Mouse (Mus musculus): ENCODE measurements at regions not wholly inside any gene's neighbourhood (a gene's known extent, or its start where the extent isn't known, plus 50 kb on each side); places are given as distances from the start of the nearest gene placed in this dataset.

DNA sequence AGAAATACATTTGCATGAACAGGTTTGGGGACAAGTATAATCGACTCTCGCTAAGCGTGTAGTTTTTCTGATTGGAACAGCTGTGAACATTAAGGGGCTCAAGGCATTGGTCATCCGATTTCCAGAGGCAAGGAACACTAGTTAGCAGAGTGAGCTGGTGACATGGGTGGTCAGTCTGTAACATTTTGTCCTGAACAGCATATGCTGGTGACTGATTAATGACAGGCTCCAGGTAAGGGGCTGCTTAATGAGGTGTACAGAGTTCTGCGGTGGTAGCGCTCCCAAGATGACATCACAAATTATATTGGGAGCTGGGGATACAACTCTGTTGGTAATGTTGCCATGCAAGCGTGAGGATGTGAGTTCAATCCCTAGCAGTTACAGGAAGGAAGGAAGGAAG is 266.3 kb upstream of the Castor2 start:
- H3K4me3 ChIP-seq, result no peak overlapping the region
- no peak overlapping the region for H3K27ac ChIP-seq
- no peak for DNase-seq
- no peak for TF ChIP-seq CTCF (IDR thresholded peaks at IDR 0.05)
- intact Hi-C loops (cut with DNase I), result no loop called here

DNA sequence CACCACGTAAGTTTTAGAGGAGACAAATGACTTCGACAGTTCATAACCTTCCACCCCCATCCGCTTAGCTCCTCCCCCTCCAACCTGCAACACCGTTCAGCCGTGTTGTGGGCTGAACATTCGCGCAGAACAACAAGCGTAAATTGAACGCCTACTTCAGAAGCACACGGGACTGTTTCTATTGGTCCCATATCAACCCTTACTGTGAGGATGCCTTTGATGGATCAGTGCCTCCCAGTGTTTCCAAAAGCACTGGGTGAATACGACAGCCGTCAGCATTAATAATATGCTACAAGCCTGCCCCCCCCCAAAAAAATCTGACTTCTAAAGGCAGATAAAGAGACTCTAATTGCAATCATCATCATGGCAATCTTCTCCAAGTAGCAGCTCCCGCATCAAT is 271.3 kb upstream of the Castor2 start:
- intact Hi-C loops (cut with DNase I), result no loop called here
- Histone ChIP-seq H3K27ac (no peak overlapping the region), H3K4me3 (no peak overlapping the region)
- no peak for TF ChIP-seq CTCF (IDR thresholded peaks at IDR 0.05)
- no peak for DNase-seq

DNA sequence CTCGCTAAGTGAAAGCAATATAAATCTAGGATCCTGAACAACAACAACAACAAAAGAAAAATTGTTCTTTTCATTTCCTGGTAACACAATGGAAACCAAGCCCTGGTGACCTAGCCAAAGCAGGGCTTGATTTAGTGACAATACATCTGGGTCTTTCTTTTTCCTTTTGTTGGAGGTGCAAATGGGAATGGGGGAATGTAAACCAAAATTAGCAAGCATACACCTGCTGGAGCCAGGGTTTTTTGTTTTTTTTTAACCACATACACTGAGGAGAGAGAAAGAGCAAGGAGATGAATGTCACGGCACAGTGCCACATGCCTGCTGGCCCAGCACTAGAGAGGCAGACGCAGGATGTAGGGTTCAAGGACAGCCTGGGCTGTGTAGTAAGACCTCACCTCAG is 275.6 kb upstream of the Castor2 start:
- H3K4me3 ChIP-seq, result no peak overlapping the region
- TF ChIP-seq CTCF (IDR thresholded peaks at IDR 0.05), result no peak

DNA sequence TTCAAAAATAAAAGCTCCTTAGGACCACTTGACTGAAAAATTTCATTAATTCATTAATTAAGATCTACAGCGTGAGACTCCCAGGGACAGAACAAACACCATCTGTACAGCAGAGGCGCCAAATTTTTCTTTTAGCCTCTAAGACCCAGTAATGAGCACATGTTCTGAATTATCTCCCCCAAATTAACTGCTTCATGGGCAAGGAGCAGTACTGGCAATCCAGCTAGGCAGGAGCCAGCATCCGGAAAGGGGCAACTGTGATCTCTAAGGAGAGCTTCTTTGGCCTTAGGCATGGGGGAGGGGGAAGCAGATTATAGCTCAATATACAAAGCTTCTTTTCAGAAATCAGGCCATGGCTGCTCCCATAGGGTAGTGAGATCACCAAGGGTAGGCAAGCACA is 278.2 kb upstream of the Castor2 start:
- Histone ChIP-seq H3K27ac (no peak overlapping the region), H3K4me3 (no peak overlapping the region)
- TF ChIP-seq CTCF (IDR thresholded peaks at IDR 0.05), result no peak
- no peak for DNase-seq
- intact Hi-C loops (cut with DNase I), result no loop called here

More for the DNA sequence above, 275.6 kb upstream of the Castor2 start:
- no peak overlapping the region for H3K27ac ChIP-seq
- DNase-seq, result no peak
- intact Hi-C loops (cut with DNase I), result no loop called here

DNA sequence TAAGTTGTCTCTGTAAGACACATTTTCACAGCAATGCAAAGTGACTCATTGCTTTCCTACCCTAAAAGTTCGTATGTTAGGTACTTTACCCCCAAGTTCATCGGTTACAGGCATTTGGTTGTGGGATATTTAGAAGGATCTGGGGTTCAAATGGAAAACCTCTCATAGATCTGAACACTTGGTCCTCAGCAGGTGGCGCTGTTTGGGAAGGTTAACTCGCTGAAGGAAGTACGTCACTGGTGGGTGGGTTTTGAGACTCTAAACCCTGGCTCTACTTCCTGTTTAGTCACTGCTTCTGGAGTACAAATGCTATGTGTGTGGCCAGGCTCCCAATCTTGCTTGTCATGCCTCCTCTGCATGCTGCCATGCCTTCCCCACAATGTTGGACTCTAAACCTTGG is 284.0 kb upstream of the Castor2 start:
- TF ChIP-seq CTCF (IDR thresholded peaks at IDR 0.05), result peak; percentile 37
- intact Hi-C loops (cut with DNase I), result loop anchor here (5.0 to 10.0 kb wide), 2 partner anchors 189 to 247 kb away; no protein-coding TSS in a partner anchor
- Histone ChIP-seq H3K27ac (no peak overlapping the region), H3K4me3 (no peak overlapping the region)
- DNase-seq, result no peak

DNA sequence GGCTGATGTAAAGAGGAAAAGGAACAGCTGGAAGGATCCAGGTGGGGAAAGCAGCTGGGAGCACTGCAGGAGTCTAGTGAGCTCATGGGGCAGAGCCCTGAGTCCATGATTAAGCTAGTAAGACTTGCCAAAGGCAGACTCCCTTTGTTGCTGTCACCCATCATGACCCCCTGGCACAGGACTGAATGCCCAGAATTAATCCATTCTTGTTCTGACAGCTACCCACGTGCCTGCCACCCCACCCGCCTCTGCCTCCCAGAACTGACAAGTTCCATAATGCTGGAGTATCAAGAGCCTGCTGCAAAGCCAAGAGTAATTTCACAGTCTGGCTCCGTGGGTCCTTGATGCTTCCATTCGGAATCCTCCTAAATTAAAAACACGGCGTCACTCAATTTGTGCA is 285.1 kb upstream of the Castor2 start:
- DNase-seq, result no peak
- intact Hi-C loops (cut with DNase I), result loop anchor here (10.0 kb wide), 1 partner anchor 190 kb away; no protein-coding TSS in a partner anchor
- Histone ChIP-seq H3K27ac (no peak overlapping the region), H3K4me3 (no peak overlapping the region)
- TF ChIP-seq CTCF (IDR thresholded peaks at IDR 0.05), result no peak

DNA sequence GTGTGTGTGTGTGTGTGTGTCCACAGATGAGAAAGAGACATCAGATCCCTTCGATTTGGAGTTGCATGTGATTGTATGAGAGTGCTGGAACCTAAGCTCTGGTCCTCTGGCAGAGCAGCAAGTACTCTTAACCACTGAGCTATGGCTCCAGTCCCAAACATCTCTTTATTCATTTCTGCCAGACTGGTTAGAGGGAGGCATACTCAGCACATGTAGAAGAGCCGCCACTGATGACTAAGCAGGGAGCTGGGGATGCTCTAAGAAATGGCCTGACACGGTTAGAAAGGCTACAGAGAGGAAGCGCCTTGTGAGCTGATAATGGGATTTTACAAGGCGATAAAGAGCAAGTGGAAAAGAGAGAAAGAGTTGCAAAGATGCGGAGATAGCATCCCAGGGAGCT is 287.3 kb upstream of the Castor2 start:
- DNase-seq, result no peak
- intact Hi-C loops (cut with DNase I), result loop anchor here (10.0 kb wide), 1 partner anchor 193 kb away; no protein-coding TSS in a partner anchor
- Histone ChIP-seq H3K4me3 (no peak overlapping the region), H3K27ac (no peak overlapping the region)
- no peak for TF ChIP-seq CTCF (IDR thresholded peaks at IDR 0.05)

DNA sequence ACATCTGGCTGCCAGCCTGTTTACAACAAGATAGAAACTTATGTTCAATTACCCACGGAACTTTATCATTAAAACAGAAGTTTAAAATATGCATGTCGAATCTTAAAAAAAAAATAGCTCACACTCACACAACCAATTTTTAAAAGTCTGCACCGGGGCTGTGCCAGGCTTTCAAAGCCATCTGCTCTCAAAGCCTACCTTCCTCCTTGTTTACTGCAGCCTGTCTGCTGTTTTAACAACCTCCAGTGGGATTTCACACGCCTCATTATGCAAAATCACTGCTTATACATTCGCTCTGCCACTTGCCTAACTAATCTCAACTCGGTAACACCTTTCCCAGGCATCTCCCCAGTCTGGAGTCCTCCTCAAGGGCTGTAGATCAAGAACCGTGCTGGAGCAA is 292.6 kb upstream of the Castor2 start:
- DNase-seq, result no peak
- intact Hi-C loops (cut with DNase I), result no loop called here
- Histone ChIP-seq H3K4me3 (no peak overlapping the region), H3K27ac (no peak overlapping the region)
- no peak for TF ChIP-seq CTCF (IDR thresholded peaks at IDR 0.05)

DNA sequence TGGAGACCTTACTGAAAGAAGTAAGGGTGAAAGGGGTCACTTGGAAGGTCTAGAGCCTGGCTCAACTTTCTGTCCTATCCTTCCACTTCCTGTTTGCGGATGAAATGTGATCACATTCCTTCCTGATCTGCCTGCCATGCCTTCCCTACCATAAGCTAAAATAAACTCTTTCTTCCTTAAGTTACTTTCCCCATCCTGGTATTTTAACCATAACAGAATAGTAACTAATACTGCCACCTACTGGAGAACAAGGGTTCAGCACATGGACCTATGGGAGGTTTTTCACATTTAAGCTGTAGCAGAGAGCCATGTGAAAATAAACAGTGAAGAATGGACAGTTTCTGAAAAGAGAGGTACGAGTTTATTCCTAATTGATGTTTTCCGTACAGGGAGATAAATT is 297.5 kb upstream of the Castor2 start:
- intact Hi-C loops (cut with DNase I), result no loop called here
- peak; percentile 70 for TF ChIP-seq CTCF (IDR thresholded peaks at IDR 0.05)
- no peak overlapping the region for H3K27ac ChIP-seq
- DNase-seq, result no peak
- no peak overlapping the region for H3K4me3 ChIP-seq

DNA sequence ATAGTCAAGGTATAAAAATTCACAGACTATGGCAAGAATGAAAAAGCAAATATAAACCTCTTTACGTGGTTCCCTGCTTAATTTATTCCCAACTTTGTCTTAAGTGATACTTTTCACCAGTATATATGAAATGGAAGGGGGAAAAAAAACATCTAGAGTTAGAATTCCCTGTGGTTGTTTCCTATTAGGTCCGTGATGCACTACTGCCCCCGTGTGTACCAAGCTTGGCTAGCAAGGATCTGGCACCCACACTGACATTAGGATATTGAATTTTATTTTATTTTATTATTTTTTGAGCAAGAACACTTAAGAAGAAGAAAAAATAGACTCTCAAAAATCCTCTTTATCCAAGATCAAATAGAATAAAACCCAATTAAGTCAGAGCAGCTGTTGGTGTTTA is 303.9 kb upstream of the Castor2 start:
- H3K27ac ChIP-seq, result no peak overlapping the region
- TF ChIP-seq CTCF (IDR thresholded peaks at IDR 0.05), result peak; percentile 57
- H3K4me3 ChIP-seq, result no peak overlapping the region
- DNase-seq, result no peak
- intact Hi-C loops (cut with DNase I), result no loop called here

DNA sequence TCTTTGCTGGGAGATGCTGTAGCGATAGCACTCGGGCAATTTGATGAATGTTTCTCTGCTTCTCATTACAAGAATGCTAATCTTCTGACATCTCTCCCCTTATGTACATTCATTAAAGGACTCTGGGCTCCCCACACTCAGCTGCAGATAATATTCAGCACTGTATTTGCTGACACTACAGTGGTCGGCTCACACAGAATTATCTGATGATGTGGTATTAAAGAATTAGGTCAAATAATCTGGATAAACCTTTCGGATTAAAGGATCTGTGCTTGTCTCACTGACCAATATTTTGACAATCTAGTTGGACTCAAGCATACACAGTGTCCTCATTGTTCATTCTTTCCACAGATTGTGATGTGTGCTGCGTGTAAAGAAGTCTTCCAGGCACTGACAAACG is 308.8 kb upstream of the Castor2 start:
- no peak overlapping the region for H3K27ac ChIP-seq
- TF ChIP-seq CTCF (IDR thresholded peaks at IDR 0.05), result no peak
- intact Hi-C loops (cut with DNase I), result no loop called here
- H3K4me3 ChIP-seq, result no peak overlapping the region
- no peak for DNase-seq

DNA sequence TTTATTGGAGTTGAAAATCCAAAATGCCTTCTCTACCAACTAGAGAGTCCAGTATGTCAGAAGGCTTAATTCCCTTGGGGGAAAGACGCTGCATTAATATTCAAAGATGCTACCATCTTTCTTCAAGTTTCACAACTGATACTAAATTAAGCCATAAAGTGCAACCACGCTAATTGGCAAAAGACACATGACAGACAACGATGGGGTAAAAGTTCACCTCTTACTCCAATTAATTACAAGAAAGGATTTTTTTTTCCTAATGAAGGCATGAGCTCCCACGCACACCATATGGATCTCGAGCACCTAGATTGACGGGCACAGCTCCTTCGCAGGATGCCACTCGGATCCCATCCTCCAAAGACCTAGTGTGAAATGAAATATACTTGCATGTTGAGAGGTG is 311.5 kb upstream of the Castor2 start:
- Histone ChIP-seq H3K4me3 (no peak overlapping the region), H3K27ac (no peak overlapping the region)
- intact Hi-C loops (cut with DNase I), result no loop called here
- no peak for TF ChIP-seq CTCF (IDR thresholded peaks at IDR 0.05)
- DNase-seq, result no peak

DNA sequence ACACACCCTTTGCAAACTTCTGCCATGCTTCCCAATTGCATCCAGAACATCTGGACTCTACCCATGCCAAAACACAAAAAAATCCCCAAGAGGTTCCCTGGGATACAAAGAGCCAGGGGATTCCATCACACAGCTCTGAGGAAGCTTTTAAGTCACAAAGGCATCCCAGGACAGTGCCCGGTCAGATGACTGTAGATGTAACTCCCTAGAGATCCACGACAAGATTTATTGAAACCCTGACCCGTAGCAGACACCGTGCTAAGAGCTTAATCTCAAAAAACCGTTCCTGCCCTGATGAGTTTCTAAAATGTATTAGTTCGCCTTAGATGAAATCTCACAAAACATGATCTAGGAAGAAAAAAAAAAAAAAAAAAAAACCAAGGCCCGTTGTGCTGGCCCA is 312.0 kb upstream of the Castor2 start:
- H3K27ac ChIP-seq, result no peak overlapping the region
- H3K4me3 ChIP-seq, result no peak overlapping the region
- no peak for DNase-seq
- intact Hi-C loops (cut with DNase I), result no loop called here
- TF ChIP-seq CTCF (IDR thresholded peaks at IDR 0.05), result no peak

DNA sequence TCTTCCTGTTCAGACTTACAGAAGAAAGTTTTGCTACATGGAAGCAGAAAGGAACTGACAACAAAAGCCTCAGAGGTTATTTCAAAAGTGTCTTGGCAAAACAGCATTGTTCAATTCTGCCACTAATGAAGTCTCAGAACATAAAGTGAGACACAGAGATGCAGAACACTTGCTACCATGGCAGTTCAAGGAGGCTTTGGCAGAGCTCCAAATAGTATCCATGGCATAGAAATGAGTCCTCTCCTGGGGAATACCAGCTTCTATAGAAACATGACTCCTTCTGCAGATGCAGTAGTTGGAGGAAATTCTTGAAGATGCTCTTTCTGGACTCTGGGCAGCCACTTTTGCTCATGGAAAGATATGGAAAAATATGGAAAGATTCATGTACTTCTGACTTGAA is 322.9 kb upstream of the Castor2 start:
- no peak for TF ChIP-seq CTCF (IDR thresholded peaks at IDR 0.05)
- no peak for DNase-seq
- Histone ChIP-seq H3K27ac (no peak overlapping the region), H3K4me3 (no peak overlapping the region)
- intact Hi-C loops (cut with DNase I), result no loop called here

DNA sequence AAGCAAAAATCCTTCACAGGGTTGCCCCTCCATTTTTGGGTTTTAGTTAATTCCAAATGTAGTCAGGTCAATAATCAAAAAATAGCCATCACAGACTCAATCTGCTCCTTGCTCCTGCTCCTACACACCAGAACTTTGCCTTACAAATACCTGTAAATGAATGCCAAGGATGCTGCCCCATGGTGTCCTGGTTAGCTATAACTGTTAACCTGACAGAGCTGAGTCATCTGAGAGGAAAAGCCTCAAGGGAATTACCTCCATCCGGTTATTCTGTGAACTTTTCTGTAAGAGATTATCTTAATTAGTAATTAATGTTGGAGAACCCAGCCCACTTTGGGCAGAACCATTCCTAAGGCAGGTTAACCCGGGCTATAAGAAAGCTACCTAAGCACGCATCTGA is 325.4 kb upstream of the Castor2 start:
- no peak for TF ChIP-seq CTCF (IDR thresholded peaks at IDR 0.05)
- intact Hi-C loops (cut with DNase I), result no loop called here
- no peak overlapping the region for H3K4me3 ChIP-seq
- DNase-seq, result no peak
- H3K27ac ChIP-seq, result no peak overlapping the region

All from gastrocnemius, adult 2 months (tissue).